Mouse (Mus musculus): ENCODE results near the gene Wfdc6b.
"Not testable (repeated sequence)": the region's sequence is repeated elsewhere in the genome, so short reads cannot be mapped to it uniquely, and the experiment has no call there.

Gene Wfdc6b

GRCm38 (mm10) chr2:164613471-164613870 is at the start of gene Wfdc6b, which contains the start of gene Wfdc8:
Gene Wfdc6b (plus strand): TSS chr2:164613522.
Gene Wfdc8 (minus strand): TSS chr2:164613626.
- DNase-seq (ENCODE audit: low read depth, low spot score), result not testable (repeated sequence)

GRCm38 (mm10) chr2:164564346-164564745 is 49.0 kb upstream of the Wfdc6b start:
- DNase-seq (ENCODE audit: low read depth, low spot score), result no peak

- peak; percentile 49 for DNase-seq (ENCODE audit: low read depth, low spot score)
These were observed 46.3 kb upstream of the Wfdc6b start for GRCm38 (mm10) chr2:164566997-164567396.

- DNase-seq (ENCODE audit: low read depth, low spot score), result no peak
These were observed 45.9 kb upstream of the Wfdc6b start for GRCm38 (mm10) chr2:164567460-164567859.

- not testable (repeated sequence) for DNase-seq (ENCODE audit: low read depth, low spot score)
These were observed 40.0 kb upstream of the Wfdc6b start, which contains the start of gene Spint3 for GRCm38 (mm10) chr2:164573359-164573758. Gene Spint3 (minus strand): TSS chr2:164573459.

GRCm38 (mm10) chr2:164585025-164585725 is 28.1 kb upstream of the Wfdc6b start, which contains the start of gene Wfdc6a:
Gene Wfdc6a (minus strand): TSS chr2:164585447.
- not testable (repeated sequence) for DNase-seq (ENCODE audit: low read depth, low spot score)

GRCm38 (mm10) chr2:164592014-164592413 is 21.3 kb upstream of the Wfdc6b start:
- peak; percentile 61 for DNase-seq (ENCODE audit: low read depth, low spot score)

GRCm38 (mm10) chr2:164593494-164593893 is 19.8 kb upstream of the Wfdc6b start, which contains the start of gene Eppin:
Gene Eppin (minus strand): TSS chr2:164593594.
- DNase-seq (ENCODE audit: low read depth, low spot score), result no peak

- DNase-seq (ENCODE audit: low read depth, low spot score), result peak; percentile 23
These were observed 13.1 kb upstream of the Wfdc6b start for GRCm38 (mm10) chr2:164600179-164600578.

GRCm38 (mm10) chr2:164603482-164603881 is 9.8 kb upstream of the Wfdc6b start:
- peak; percentile 69 for DNase-seq (ENCODE audit: low read depth, low spot score)

GRCm38 (mm10) chr2:164604411-164604810 is 8.9 kb upstream of the Wfdc6b start:
- no peak for DNase-seq (ENCODE audit: low read depth, low spot score)

- no peak for DNase-seq (ENCODE audit: low read depth, low spot score)
These were observed 4.5 kb upstream of the Wfdc6b start for GRCm38 (mm10) chr2:164608781-164609180.

GRCm38 (mm10) chr2:164615386-164615785 is 2.1 kb downstream of the Wfdc6b start:
- DNase-seq (ENCODE audit: low read depth, low spot score), result no peak

GRCm38 (mm10) chr2:164619050-164619449 is 5.7 kb downstream of the Wfdc6b start:
- DNase-seq (ENCODE audit: low read depth, low spot score), result no peak

- no peak for DNase-seq (ENCODE audit: low read depth, low spot score)
These were observed 8.5 kb downstream of the Wfdc6b start for GRCm38 (mm10) chr2:164621775-164622174.

GRCm38 (mm10) chr2:164635266-164635665 is 21.9 kb downstream of the Wfdc6b start:
- DNase-seq (ENCODE audit: low read depth, low spot score), result peak; percentile 81

- no peak for DNase-seq (ENCODE audit: low read depth, low spot score)
These were observed 25.4 kb downstream of the Wfdc6b start, which contains the start of gene Wfdc16 for GRCm38 (mm10) chr2:164638696-164639095. Gene Wfdc16 (minus strand): TSS chr2:164638796.

- peak; percentile 62 for DNase-seq (ENCODE audit: low read depth, low spot score)
These were observed 27.8 kb downstream of the Wfdc6b start for GRCm38 (mm10) chr2:164641129-164641528.

GRCm38 (mm10) chr2:164641881-164642673 is 28.8 kb downstream of the Wfdc6b start:
- peak; percentile 42 for DNase-seq (ENCODE audit: low read depth, low spot score)

- peak; percentile 81 for DNase-seq (ENCODE audit: low read depth, low spot score)
These were observed 42.5 kb downstream of the Wfdc6b start, which contains the start of gene Wfdc10 for GRCm38 (mm10) chr2:164655858-164656257. Gene Wfdc10 (plus strand): TSS chr2:164656046.

- no peak for DNase-seq (ENCODE audit: low read depth, low spot score)
These were observed 43.2 kb downstream of the Wfdc6b start, which contains the start of gene Wfdc9 for GRCm38 (mm10) chr2:164656483-164656882. Gene Wfdc9 (minus strand): TSS chr2:164656583.

GRCm38 (mm10) chr2:164664851-164665250 is 51.5 kb downstream of the Wfdc6b start:
- DNase-seq (ENCODE audit: low read depth, low spot score), result no peak
